Mouse (Mus musculus) midbrain, embryonic 14.5 days (tissue): ENCODE measurements around the gene Ercc6. TPM values are rescaled to one million over a fixed set of nuclear protein-coding genes. Genes with fewer than 3 reads are reported as not detected.

ENCODE experiments used
- ATAC-seq: fragments of 200-750 bp; cut with Nextera tagmentation; 2 replicates; pipeline ENCODE4 v1.8.0; 2017; ENCODE audit warnings: moderate number of reproducible peaks, moderate library complexity; ENCODE audit not compliant: low FRiP score, low TSS enrichment
- DNase-seq: peaks from one replicate; pipeline ENCODE4 v3.0.0-alpha.2; 2015
- H3K27ac ChIP-seq: fragments of 300-500 bp; sonication (generic); replicated peaks from 2 replicates; pipeline ENCODE4 v1.5.1; 2014; ENCODE audit warnings: mild to moderate bottlenecking, low read depth, low read length, moderate library complexity
- H3K27me3 ChIP-seq: fragments of 300-500 bp; sonication (generic); 2 replicates; pipeline ENCODE4 v1.6.1; 2014; ENCODE audit warnings: low read length, control low read depth, mixed read lengths; ENCODE audit not compliant: control insufficient read depth, insufficient read depth
- H3K36me3 ChIP-seq: fragments of 300-500 bp; sonication (generic); 2 replicates; pipeline ENCODE4 v1.6.1; 2014; ENCODE audit warnings: low read length, control low read depth; ENCODE audit not compliant: control insufficient read depth, insufficient read depth
- H3K4me1 ChIP-seq: fragments of 300-500 bp; sonication (generic); 2 replicates; pipeline ENCODE4 v1.6.1; 2014; ENCODE audit warnings: mild to moderate bottlenecking, antibody characterized with exemption, low read length, control low read depth; ENCODE audit not compliant: control insufficient read depth, insufficient read depth
- H3K4me2 ChIP-seq: fragments of 300-500 bp; sonication (generic); 2 replicates; pipeline ENCODE4 v1.6.1; 2014; ENCODE audit warnings: mild to moderate bottlenecking, low read length, moderate library complexity
- H3K4me3 ChIP-seq: fragments of 300-500 bp; sonication (generic); replicated peaks from 2 replicates; pipeline ENCODE4 v1.5.1; 2014; ENCODE audit warnings: low read depth, low read length
- H3K9ac ChIP-seq: fragments of 300-500 bp; sonication (generic); replicated peaks from 2 replicates; pipeline ENCODE4 v1.6.1; 2014; ENCODE audit warnings: mild to moderate bottlenecking, low read length, moderate library complexity
- H3K9me3 ChIP-seq: fragments of 300-500 bp; sonication (generic); 2 replicates; pipeline ENCODE4 v1.6.1; 2016; ENCODE audit warnings: low read length, control low read depth, mixed read lengths; ENCODE audit not compliant: control insufficient read depth
- WGBS: fragments of 180-500 bp; shearing (Covaris S2); extraction: QIAGEN DNeasy Blood & Tissue Kit; methylation state at CpG from one replicate; pipeline ENCODE4 v1.1.7; 2014; 5-methylcytosine and 5-hydroxymethylcytosine counted together
- polyA plus RNA-seq: library from polyadenylated mRNA; unstranded; fragments of >200 nt; fragmentation: Nextera tagmentation; extraction: Ambion mirVana; gene quantifications from 2 replicates; pipeline ENCODE4 v1.2.1, GENCODE M21; 2014

Gene Ercc6
- polyA plus RNA-seq, 1 experiment from 2014 or later = 31.8 TPM

DNA sequence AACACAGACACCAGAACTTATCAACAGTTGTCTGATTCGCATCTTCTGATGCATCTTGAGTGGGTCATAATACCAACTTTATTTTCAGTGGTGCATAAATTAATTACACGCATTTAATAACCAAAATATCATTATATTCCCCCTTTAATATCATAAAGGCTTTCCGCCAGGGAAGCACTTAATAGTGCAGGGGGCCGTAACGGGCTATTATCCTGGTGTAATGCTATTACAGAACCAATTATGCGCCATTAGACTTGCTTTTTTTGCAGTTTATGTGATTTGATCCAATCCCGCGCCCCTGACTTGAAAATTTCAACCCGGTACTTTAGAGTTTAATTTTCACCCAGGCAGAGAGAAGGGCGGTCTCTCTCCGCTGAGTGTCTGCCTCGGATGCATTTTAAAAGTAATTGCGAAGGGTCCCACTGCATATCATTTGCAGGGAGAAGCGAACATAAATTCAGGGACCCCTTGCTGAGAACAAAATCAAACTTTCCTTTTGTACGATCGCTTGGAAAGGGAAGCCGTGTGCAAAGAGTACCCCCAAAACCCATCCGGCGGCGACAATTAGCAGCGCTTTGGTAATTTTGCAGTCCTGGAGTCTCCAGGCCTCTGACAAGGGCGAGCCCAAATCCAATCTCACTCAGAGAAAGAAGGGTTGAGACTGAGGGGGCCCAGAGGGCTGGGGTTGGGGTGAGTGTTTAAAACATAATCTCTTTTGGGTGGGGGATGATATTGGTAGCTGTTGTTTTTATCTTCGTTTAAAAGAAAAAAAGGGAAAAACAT lies 85.3 kb downstream of the Ercc6 start:
- Histone ChIP-seq H3K36me3 (no peaks in the 10 kb centered on the region), H3K4me1 (peaks cover 30% of the 10 kb centered on the region), H3K4me3 (peak overlapping the region; percentile 34; the same call in 1 of the 2 replicates), H3K9ac (no peak overlapping the region; the same call in 1 of the 2 replicates), H3K4me2 (peak overlapping the region; percentile 68), H3K27me3 (peaks cover 71% of the 10 kb centered on the region), H3K9me3 (no peaks in the 10 kb centered on the region), H3K27ac (no peak overlapping the region)
- DNase-seq = peak; percentile 46
- WGBS = 4% methylated on average over 23 of the region's 23 CpGs
- no peak for ATAC-seq

GRCm38 (mm10) chr14:32599290-32600041 lies 86.1 kb downstream of the Ercc6 start, which contains the start of gene Prrxl1:
TSS of gene Prrxl1 (plus strand) at chr14:32599407.
- Histone ChIP-seq H3K4me1 (peaks cover 30% of the 10 kb centered on the region), H3K4me3 (peak within 1 kb of the TSS; percentile 34), H3K36me3 (no peaks in the 10 kb centered on the region), H3K27me3 (peaks cover 71% of the 10 kb centered on the region), H3K4me2 (peak within 1 kb of the TSS; percentile 68), H3K9me3 (no peaks in the 10 kb centered on the region), H3K9ac (peak within 1 kb of the TSS; percentile 20; the same call in 1 of the 2 replicates), H3K27ac (no peak within 1 kb of the TSS; the same call in 1 of the 2 replicates)
- ATAC-seq (peak; percentile 70), DNase-seq (peak; percentile 74)
- WGBS = under 1% methylated on average over 53 of the region's 53 CpGs

DNA sequence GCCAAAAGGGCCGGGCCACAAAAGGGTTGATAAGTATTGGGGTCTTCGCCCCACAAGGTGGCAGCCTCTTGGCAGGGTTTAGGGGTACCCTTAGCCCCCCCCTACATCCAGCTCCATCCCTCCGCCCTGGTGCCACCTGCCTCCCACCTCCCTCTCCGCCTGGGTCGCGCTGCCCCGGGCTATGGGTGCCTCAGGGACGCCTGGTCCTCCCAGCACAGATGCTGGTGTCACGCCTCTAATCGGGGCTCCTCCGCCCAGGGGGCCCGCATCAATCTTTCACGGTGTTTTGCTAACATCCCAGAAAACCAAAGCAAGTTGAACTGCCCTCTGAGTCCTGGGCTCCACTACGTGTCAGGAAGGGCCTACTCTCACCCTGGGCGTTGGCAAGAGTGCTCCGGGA lies 86.8 kb downstream of the Ercc6 start:
- Histone ChIP-seq H3K9ac (peak overlapping the region; percentile 20; the same call in 1 of the 2 replicates), H3K4me1 (peaks cover 30% of the 10 kb centered on the region), H3K27me3 (peaks cover 64% of the 10 kb centered on the region), H3K27ac (no peak overlapping the region), H3K9me3 (no peaks in the 10 kb centered on the region), H3K4me2 (peak overlapping the region; percentile 68), H3K4me3 (peak overlapping the region; percentile 34), H3K36me3 (no peaks in the 10 kb centered on the region)
- ATAC-seq = peak; percentile 24; the same call in 1 of the 2 replicates
- peak; percentile 44 for DNase-seq
- 3% methylated on average over 16 of the region's 16 CpGs for WGBS

DNA sequence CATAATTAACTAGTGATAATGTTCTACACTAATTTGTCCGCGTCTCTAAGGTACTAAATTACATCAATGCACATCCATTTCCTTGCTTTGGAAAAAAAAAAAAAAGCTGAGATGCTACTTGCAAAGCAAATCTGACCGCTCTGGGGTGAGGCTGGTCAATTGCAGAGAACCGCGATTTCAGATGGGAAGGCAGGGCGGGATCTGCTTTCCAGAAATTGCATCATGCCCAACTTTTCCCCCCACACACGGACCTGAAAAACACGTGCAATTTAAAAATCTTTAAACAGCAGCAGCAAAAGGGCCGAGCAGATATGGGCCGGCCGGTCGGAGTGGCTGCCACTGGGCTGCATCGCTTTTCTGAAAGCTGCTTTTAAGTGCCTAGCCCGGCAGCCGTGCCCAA lies 92.2 kb downstream of the Ercc6 start:
- H3K27me3 ChIP-seq = peaks cover 12% of the 10 kb centered on the region
- H3K9ac ChIP-seq = no peak overlapping the region
- H3K4me2 ChIP-seq = peak overlapping the region; percentile 23
- H3K9me3 ChIP-seq = no peaks in the 10 kb centered on the region
- no peak overlapping the region for H3K27ac ChIP-seq
- peaks cover 15% of the 10 kb centered on the region; the same call in 1 of the 2 replicates for H3K4me1 ChIP-seq
- no peaks in the 10 kb centered on the region for H3K36me3 ChIP-seq
- DNase-seq (peak; percentile 52), ATAC-seq (no peak)
- 39% methylated on average over 15 of the region's 15 CpGs for WGBS
- no peak overlapping the region for H3K4me3 ChIP-seq

DNA sequence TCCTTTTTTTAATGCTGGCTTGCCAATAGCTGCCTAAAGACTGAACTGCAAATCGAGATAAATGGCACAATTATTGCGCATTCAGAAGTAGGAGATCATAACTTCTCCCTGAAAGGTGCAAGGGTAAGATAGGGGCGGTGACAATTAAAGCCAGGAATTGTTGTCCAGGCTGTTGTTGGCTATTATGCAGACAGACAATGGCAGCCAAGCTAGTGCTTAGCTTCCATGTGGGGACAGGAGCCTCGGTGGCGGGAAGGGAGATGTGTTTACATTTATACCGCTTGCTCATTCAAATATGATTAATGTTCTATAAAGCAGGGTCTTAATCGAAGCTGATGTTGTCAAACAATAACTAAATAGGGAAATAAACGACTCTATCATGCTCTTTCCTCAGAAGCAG lies 93.0 kb downstream of the Ercc6 start:
- H3K4me3 ChIP-seq = no peak overlapping the region
- H3K27ac ChIP-seq = no peak overlapping the region
- H3K4me2 ChIP-seq = no peak overlapping the region
- no peak overlapping the region for H3K9ac ChIP-seq
- peaks cover 5% of the 10 kb centered on the region for H3K27me3 ChIP-seq
- H3K36me3 ChIP-seq = no peaks in the 10 kb centered on the region
- WGBS = 38% methylated on average over 8 of the region's 8 CpGs
- peaks cover 15% of the 10 kb centered on the region; the same call in 1 of the 2 replicates for H3K4me1 ChIP-seq
- peak; percentile 54 for DNase-seq
- ATAC-seq = no peak
- H3K9me3 ChIP-seq = no peaks in the 10 kb centered on the region

- Histone ChIP-seq H3K9me3 (no peaks in the 10 kb centered on the region), H3K9ac (no peak overlapping the region), H3K4me3 (no peak overlapping the region), H3K4me1 (peaks cover 15% of the 10 kb centered on the region; the same call in 1 of the 2 replicates), H3K36me3 (no peaks in the 10 kb centered on the region), H3K27me3 (no peaks in the 10 kb centered on the region), H3K27ac (no peak overlapping the region), H3K4me2 (no peak overlapping the region)
- ATAC-seq = no peak
- WGBS = 25% methylated on average over 3 of the region's 3 CpGs
- peak; percentile 55 for DNase-seq
These were observed 96.1 kb downstream of the Ercc6 start for GRCm38 (mm10) chr14:32609392-32609791.

GRCm38 (mm10) chr14:32617253-32617652 lies 103.9 kb downstream of the Ercc6 start:
- H3K27me3 ChIP-seq = no peaks in the 10 kb centered on the region
- H3K9ac ChIP-seq = no peak overlapping the region
- no peak overlapping the region for H3K4me3 ChIP-seq
- DNase-seq (no peak), ATAC-seq (no peak)
- H3K27ac ChIP-seq = no peak overlapping the region
- H3K9me3 ChIP-seq = no peaks in the 10 kb centered on the region
- H3K36me3 ChIP-seq = no peaks in the 10 kb centered on the region
- H3K4me2 ChIP-seq = no peak overlapping the region
- 92% methylated on average over 5 of the region's 5 CpGs for WGBS
- H3K4me1 ChIP-seq = no peaks in the 10 kb centered on the region

- Histone ChIP-seq H3K27ac (no peak overlapping the region), H3K4me3 (no peak overlapping the region), H3K9ac (no peak overlapping the region), H3K4me2 (no peak overlapping the region), H3K9me3 (no peaks in the 10 kb centered on the region), H3K27me3 (no peaks in the 10 kb centered on the region), H3K4me1 (no peaks in the 10 kb centered on the region), H3K36me3 (no peaks in the 10 kb centered on the region)
- 66% methylated on average over 3 of the region's 3 CpGs for WGBS
- ATAC-seq = no peak
- DNase-seq = no peak
These were observed 110.9 kb downstream of the Ercc6 start for GRCm38 (mm10) chr14:32624245-32624644.
